Comparison of ENCODE assay signal across 8 mouse cellular contexts in the genomic region with DNA sequence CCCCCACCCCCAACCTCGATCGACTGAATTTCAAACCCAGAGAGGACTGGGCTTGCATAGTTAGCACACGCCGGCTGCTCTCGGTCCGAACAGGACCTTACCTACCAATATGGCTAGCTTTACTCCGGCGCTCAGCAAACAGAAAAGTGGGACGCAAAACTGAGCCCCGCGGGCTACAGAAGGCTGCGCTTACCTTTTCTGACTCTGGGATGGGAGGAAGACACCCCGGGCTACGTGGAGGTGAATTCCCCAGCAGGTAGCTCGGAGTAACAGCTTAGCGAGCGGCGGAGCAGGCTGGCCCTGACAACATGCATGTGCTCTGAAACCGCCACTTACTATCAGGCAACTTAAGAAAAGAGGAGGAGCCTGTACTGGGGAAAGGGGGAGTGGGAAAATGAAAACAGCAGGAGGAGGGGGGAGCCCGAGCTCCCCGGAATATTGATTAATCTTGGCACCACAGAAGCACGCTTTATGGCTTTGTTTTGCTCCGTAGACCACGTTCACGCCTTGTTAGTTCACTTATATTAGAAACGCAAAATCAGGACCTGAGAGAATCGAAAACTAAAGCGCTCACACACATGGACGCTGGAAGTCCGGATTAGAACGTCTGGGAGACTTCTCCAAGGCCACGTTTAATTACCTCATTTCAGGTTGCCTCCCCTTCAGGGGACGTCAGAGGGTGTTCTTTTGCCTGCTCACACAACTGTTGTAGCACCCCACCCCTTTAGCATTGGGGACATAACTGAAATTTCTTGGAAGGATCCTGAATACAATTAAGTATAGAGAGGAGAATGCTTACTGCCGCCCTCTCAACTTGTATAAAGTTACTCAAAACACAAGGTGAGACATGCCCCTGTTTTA. TPM values are rescaled to one million over a fixed set of nuclear protein-coding genes. Genes with fewer than 3 reads are reported as not detected.
A peak's percentile ranks its signal among the peaks of the same experiment; 100 is the strongest.
DNase-seq lines count a peak whose midpoint lies in the region; ATAC-seq and TF ChIP-seq lines count a peak whose summit lies in the region.

A gene (minus strand): TSS at position 619 of the 861 bp plus-strand sequence.

- DNase-seq in CD4-positive, CD25-positive, alpha-beta regulatory T cell, adult 2 months (ENCODE audit: low read depth, low spot score) = peak; percentile 33
- DNase-seq in adrenal gland, postnatal 36 days = peak; percentile 22 to 32
- DNase-seq in heart, postnatal 0 days (ENCODE audit: low spot score) = peak; percentile 31
- peak; percentile 28 to 40 for DNase-seq in kidney, postnatal 36 days
- DNase-seq in liver, postnatal 0 days = peak; percentile 29
- peak; percentile 20 for DNase-seq in urinary bladder, postnatal 14 days (ENCODE audit: low spot score)

- under 1% methylated on average over 34 of the region's 34 CpGs for WGBS in embryonic facial prominence, embryonic 15.5 days
- 1% methylated on average over 34 of the region's 34 CpGs for WGBS in heart, postnatal 0 days
- 2% methylated on average over 34 of the region's 34 CpGs for WGBS in liver, postnatal 0 days (ENCODE audit: insufficient replicate concordance)
- 1% methylated on average over 34 of the region's 34 CpGs for WGBS in neural tube, embryonic 13.5 days

- no peak for TF ChIP-seq CTCF in heart, postnatal 0 days (IDR thresholded peaks at IDR 0.05; ENCODE audit: low read depth)
- TF ChIP-seq CTCF in liver, postnatal 0 days (IDR thresholded peaks at IDR 0.05; ENCODE audit: low read depth) = no peak

- peak within 1 kb of the TSS; percentile 47 for H3K9ac ChIP-seq in embryonic facial prominence, embryonic 15.5 days
- H3K9ac ChIP-seq in heart, postnatal 0 days (replicated peaks; ENCODE audit: low read depth, low read length) = peak within 1 kb of the TSS; percentile 57
- peak within 1 kb of the TSS; percentile 53 for H3K9ac ChIP-seq in liver, postnatal 0 days (replicated peaks)
- peak within 1 kb of the TSS; percentile 72 for H3K9ac ChIP-seq in neural tube, embryonic 13.5 days

- peak; percentile 81 for ATAC-seq in embryonic facial prominence, embryonic 15.5 days (ENCODE audit: insufficient number of reproducible peaks, low FRiP score, low TSS enrichment, low read depth)
- ATAC-seq in heart, postnatal 0 days (ENCODE audit: insufficient read depth, low read depth) = peak; percentile 41; the same call in 1 of the 2 replicates
- ATAC-seq in liver, postnatal 0 days = peak; percentile 53; the same call in 1 of the 2 replicates
- ATAC-seq in neural tube, embryonic 13.5 days (ENCODE audit: low read depth) = peak; percentile 75

- H3K4me2 ChIP-seq in embryonic facial prominence, embryonic 15.5 days (replicated peaks) = peak within 1 kb of the TSS; percentile 75
- H3K4me2 ChIP-seq in heart, postnatal 0 days (ENCODE audit: low read depth, low read length) = peak within 1 kb of the TSS; percentile 93
- peak within 1 kb of the TSS; percentile 94 for H3K4me2 ChIP-seq in liver, postnatal 0 days (ENCODE audit: low read depth, low read length)
- peak within 1 kb of the TSS; percentile 78 for H3K4me2 ChIP-seq in neural tube, embryonic 13.5 days

- no peak for TF ChIP-seq EP300 in heart, postnatal 0 days (IDR thresholded peaks at IDR 0.05; ENCODE audit: low read depth)
- TF ChIP-seq EP300 in liver, postnatal 0 days (IDR thresholded peaks at IDR 0.05; ENCODE audit: low read depth) = no peak

- H3K9me3 ChIP-seq in embryonic facial prominence, embryonic 15.5 days (replicated peaks) = no peaks in the 10 kb centered on the region
- H3K9me3 ChIP-seq in heart, postnatal 0 days (replicated peaks; ENCODE audit: control insufficient read depth, low read length) = no peaks in the 10 kb centered on the region
- no peaks in the 10 kb centered on the region for H3K9me3 ChIP-seq in liver, postnatal 0 days (ENCODE audit: low read length)
- no peaks in the 10 kb centered on the region for H3K9me3 ChIP-seq in neural tube, embryonic 13.5 days

- H3K36me3 ChIP-seq in embryonic facial prominence, embryonic 15.5 days = no peaks in the 10 kb centered on the region
- H3K36me3 ChIP-seq in heart, postnatal 0 days (replicated peaks; ENCODE audit: control insufficient read depth, insufficient read depth, low read length) = no peaks in the 10 kb centered on the region
- no peaks in the 10 kb centered on the region for H3K36me3 ChIP-seq in liver, postnatal 0 days (replicated peaks; ENCODE audit: insufficient read depth, low read length)
- no peaks in the 10 kb centered on the region for H3K36me3 ChIP-seq in neural tube, embryonic 13.5 days

- H3K27ac ChIP-seq in embryonic facial prominence, embryonic 15.5 days (replicated peaks) = peak within 1 kb of the TSS; percentile 83
- H3K27ac ChIP-seq in heart, postnatal 0 days (ENCODE audit: low read depth) = no peak within 1 kb of the TSS
- H3K27ac ChIP-seq in liver, postnatal 0 days (ENCODE audit: low read depth) = no peak within 1 kb of the TSS
- H3K27ac ChIP-seq in neural tube, embryonic 13.5 days (replicated peaks) = peak within 1 kb of the TSS; percentile 62

- H3K4me1 ChIP-seq in embryonic facial prominence, embryonic 15.5 days = peaks cover 20% of the 10 kb centered on the region
- H3K4me1 ChIP-seq in heart, postnatal 0 days (ENCODE audit: control insufficient read depth, insufficient read depth) = no peaks in the 10 kb centered on the region
- H3K4me1 ChIP-seq in liver, postnatal 0 days (ENCODE audit: insufficient read depth) = peaks cover 5% of the 10 kb centered on the region; the same call in 1 of the 2 replicates
- peaks cover 20% of the 10 kb centered on the region for H3K4me1 ChIP-seq in neural tube, embryonic 13.5 days (replicated peaks)

- no peaks in the 10 kb centered on the region for H3K27me3 ChIP-seq in embryonic facial prominence, embryonic 15.5 days
- 0 out of 2 replicates have a peak, but pooled peaks cover 2% of the 10 kb centered on the region for H3K27me3 ChIP-seq in heart, postnatal 0 days (ENCODE audit: control insufficient read depth, insufficient read depth, low read length)
- H3K27me3 ChIP-seq in liver, postnatal 0 days (ENCODE audit: insufficient read depth, low read length) = peaks cover 14% of the 10 kb centered on the region
- H3K27me3 ChIP-seq in neural tube, embryonic 13.5 days = peaks cover 22% of the 10 kb centered on the region

- peak within 1 kb of the TSS; percentile 64 for H3K4me3 ChIP-seq in embryonic facial prominence, embryonic 15.5 days (replicated peaks)
- H3K4me3 ChIP-seq in heart, postnatal 0 days (ENCODE audit: low read depth, low read length) = peak within 1 kb of the TSS; percentile 76
- peak within 1 kb of the TSS; percentile 53 for H3K4me3 ChIP-seq in liver, postnatal 0 days (ENCODE audit: low read depth, low read length)
- H3K4me3 ChIP-seq in neural tube, embryonic 13.5 days = peak within 1 kb of the TSS; percentile 55

RNA-seq across cellular contexts. Expression of the gene that starts here (rescaled TPM):
- total RNA-seq in adrenal gland, postnatal 36 days (2021) = 10 to 100 TPM; 28.5 to 34.0 TPM
- polyA plus RNA-seq in embryonic facial prominence, embryonic 15.5 days (2015; fragmentation: Nextera tagmentation; extraction: Ambion mirVana) = 34.9 and 38.7 TPM in 2 replicates
- 0.85 and 1.3 TPM in 2 replicates for total RNA-seq in heart, postnatal 0 days (2014; rRNA removed; ENCODE audit: low replicate concordance)
- polyA plus RNA-seq in heart, postnatal 0 days (2015; fragmentation: Nextera tagmentation; extraction: Ambion mirVana) = 1.8 and 2.6 TPM in 2 replicates
- polyA plus RNA-seq in liver, postnatal 0 days (2015; fragmentation: Nextera tagmentation; extraction: Ambion mirVana) = 0.13 and 0.15 TPM in 2 replicates
- polyA plus RNA-seq in neural tube, embryonic 13.5 days (2015; fragmentation: Nextera tagmentation; extraction: Ambion mirVana) = 155 and 156 TPM in 2 replicates

Comparison
In these comparisons a context has a peak if more than half of its experiments do, and no peak if none do; other contexts are left out.
1. RNA of the gene that starts here (total RNA-seq): 28.5 to 34.0 TPM in adrenal gland, postnatal 36 days; 0.85 to 1.3 TPM in heart, postnatal 0 days; every median in the first group is over 10 times any median in the second.
2. RNA of the gene that starts here (polyA plus RNA-seq): 155 to 156 TPM in neural tube, embryonic 13.5 days and 34.9 to 38.7 TPM in embryonic facial prominence, embryonic 15.5 days; 1.8 to 2.6 TPM in heart, postnatal 0 days and 0.13 to 0.15 TPM in liver, postnatal 0 days; every median in the first group is over 10 times any median in the second.
3. Peak in DNase-seq, ATAC-seq, H3K4me3 ChIP-seq, H3K9ac ChIP-seq and H3K4me2 ChIP-seq in liver, postnatal 0 days; RNA of the gene not detected or under 1 TPM.
4. H3K27ac ChIP-seq: peak in embryonic facial prominence, embryonic 15.5 days (single experiment) and neural tube, embryonic 13.5 days (single experiment); none in heart, postnatal 0 days (single experiment) and liver, postnatal 0 days (single experiment).
5. Peak in every context shown above with its lines, with median percentiles within 50 percentile points of each other: DNase-seq, ATAC-seq, H3K4me2 ChIP-seq, H3K4me3 ChIP-seq and H3K9ac ChIP-seq.